Mouse (Mus musculus) heart, embryonic 14.5 days (tissue): ENCODE results near the gene Rnf121. TPM values are rescaled to one million over a fixed set of nuclear protein-coding genes. Genes with fewer than 3 reads are reported as not detected.

ENCODE experiments used
- ATAC-seq: fragments of 200-750 bp; cut with Nextera tagmentation; 2 replicates; pipeline ENCODE4 v1.8.0; 2017; ENCODE audit warnings: low read depth, moderate TSS enrichment; ENCODE audit not compliant: insufficient number of reproducible peaks, insufficient read depth, low FRiP score
- H3K27ac ChIP-seq, 2 experiments: fragments of 200-500 bp in 1 of 2; fragments of 300-500 bp in 1 of 2; sonication (generic) in 1 of 2; replicated peaks in 1 of 2; 2 replicates each; pipeline ENCODE4 v1.5.1; 2012 to 2014; ENCODE audit warnings: low read depth in 2 of 2, low read length in 2 of 2, control low read depth in 1 of 2, mild to moderate bottlenecking in 1 of 2, mixed read lengths in 1 of 2; ENCODE audit not compliant: control insufficient read depth in 1 of 2, insufficient read depth in 1 of 2
- H3K27me3 ChIP-seq: fragments of 300-500 bp; sonication (generic); 2 replicates; pipeline ENCODE4 v1.6.1; 2014; ENCODE audit warnings: mild to moderate bottlenecking, low read length, control low read depth; ENCODE audit not compliant: control insufficient read depth, insufficient read depth
- H3K36me3 ChIP-seq: fragments of 300-500 bp; sonication (generic); 2 replicates; pipeline ENCODE4 v1.6.1; 2014; ENCODE audit warnings: mild to moderate bottlenecking, control low read depth, low read length, mixed read lengths; ENCODE audit not compliant: control insufficient read depth, insufficient read depth
- H3K4me1 ChIP-seq, 2 experiments: fragments of 200-500 bp in 1 of 2; fragments of 300-500 bp in 1 of 2; sonication (generic) in 1 of 2; 2 replicates each; pipeline ENCODE4 v1.6.1; 2012 to 2014; ENCODE audit warnings: low read length in 2 of 2, control low read depth in 1 of 2, mixed read lengths in 1 of 2; ENCODE audit not compliant: control insufficient read depth in 2 of 2, insufficient read depth in 2 of 2
- H3K4me2 ChIP-seq: fragments of 300-500 bp; sonication (generic); 2 replicates; pipeline ENCODE4 v1.6.1; 2014; ENCODE audit warnings: mild to moderate bottlenecking, low read length
- H3K4me3 ChIP-seq, 2 experiments: fragments of 200-500 bp in 1 of 2; fragments of 300-500 bp in 1 of 2; sonication (generic) in 1 of 2; 2 replicates each; pipeline ENCODE4 v1.5.1; 2012 to 2014; ENCODE audit warnings: low read length in 2 of 2, mild to moderate bottlenecking in 2 of 2, control low read depth in 1 of 2, low read depth in 1 of 2, moderate library complexity in 1 of 2; ENCODE audit not compliant: control insufficient read depth in 1 of 2, insufficient read depth in 1 of 2
- H3K9ac ChIP-seq: fragments of 300-500 bp; sonication (generic); 2 replicates; pipeline ENCODE4 v1.6.1; 2014; ENCODE audit warnings: mild to moderate bottlenecking, low read length
- H3K9me3 ChIP-seq: fragments of 300-500 bp; sonication (generic); 2 replicates; pipeline ENCODE4 v1.6.1; 2016; ENCODE audit warnings: low read length, control low read depth; ENCODE audit not compliant: control insufficient read depth
- WGBS: fragments of 180-500 bp; shearing (Covaris S2); extraction: QIAGEN DNeasy Blood & Tissue Kit; methylation state at CpG from one replicate; pipeline ENCODE4 v1.1.7; 2014; 5-methylcytosine and 5-hydroxymethylcytosine counted together
- polyA plus RNA-seq: library from polyadenylated mRNA; unstranded; fragments of >200 nt; fragmentation: Nextera tagmentation; extraction: Ambion mirVana; gene quantifications from 2 replicates; pipeline ENCODE4 v1.2.1, GENCODE M21; 2014

Rnf121 gene
- polyA plus RNA-seq, 1 experiment from 2014 or later, result 16.9 TPM

GRCm38 (mm10) chr7:101999461-102000151, 65.7 kb downstream of the Rnf121 start:
- WGBS, result 94% methylated on average over 15 of the region's 15 CpGs
- Histone ChIP-seq H3K4me3 (no peak overlapping the region), H3K4me2 (no peak overlapping the region), H3K4me1 (no peaks in the 10 kb centered on the region), H3K9ac (no peak overlapping the region), H3K9me3 (no peaks in the 10 kb centered on the region), H3K36me3 (peaks cover 99% of the 10 kb centered on the region), H3K27ac (no peak overlapping the region), H3K27me3 (no peaks in the 10 kb centered on the region)
- no peak for ATAC-seq

DNA sequence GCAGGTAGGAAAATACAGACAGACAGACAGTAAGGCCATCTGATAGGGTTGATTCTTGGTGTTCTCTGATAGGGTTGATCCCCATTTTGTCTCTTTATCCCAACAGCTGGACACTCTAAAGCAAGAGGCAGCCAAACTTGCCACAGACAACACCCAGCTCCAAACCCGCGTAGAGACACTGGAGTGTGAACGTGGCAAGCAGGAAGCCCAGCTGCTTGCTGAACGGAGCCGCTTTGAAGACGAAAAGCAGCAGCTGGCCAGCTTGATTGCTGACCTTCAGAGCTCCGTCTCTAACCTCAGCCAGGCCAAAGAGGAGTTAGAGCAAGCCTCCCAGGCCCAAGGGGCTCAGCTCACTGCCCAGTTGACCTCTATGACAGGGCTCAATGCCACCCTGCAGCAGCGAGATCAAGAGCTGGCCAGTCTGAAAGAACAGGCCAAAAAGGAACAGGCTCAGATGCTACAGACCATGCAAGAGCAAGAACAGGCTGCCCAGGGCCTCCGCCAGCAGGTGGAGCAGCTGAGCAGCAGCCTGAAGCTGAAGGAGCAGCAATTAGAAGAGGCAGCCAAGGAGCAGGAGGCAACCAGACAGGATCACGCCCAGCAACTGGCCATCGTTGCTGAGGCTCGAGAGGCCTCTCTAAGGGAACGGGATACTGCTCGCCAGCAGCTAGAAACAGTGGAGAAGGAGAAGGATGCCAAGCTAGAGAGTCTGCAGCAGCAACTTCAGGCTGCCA, 66.9 kb downstream of the Rnf121 start:
- Histone ChIP-seq H3K27me3 (no peaks in the 10 kb centered on the region), H3K4me1 (no peaks in the 10 kb centered on the region), H3K36me3 (peaks cover 100% of the 10 kb centered on the region), H3K27ac (peak overlapping the region in 1 of 2 experiments; percentile 55; a peak in 2 of 4 replicates), H3K9me3 (no peaks in the 10 kb centered on the region), H3K4me2 (no peak overlapping the region), H3K4me3 (no peak overlapping the region), H3K9ac (no peak overlapping the region)
- ATAC-seq, result no peak
- WGBS, result 50% methylated on average over 14 of the region's 14 CpGs

GRCm38 (mm10) chr7:101994241-101994640, 71.0 kb downstream of the Rnf121 start:
- ATAC-seq, result no peak
- H3K36me3 ChIP-seq, result peaks cover 100% of the 10 kb centered on the region
- WGBS, result 87% methylated on average over 3 of the region's 3 CpGs

GRCm38 (mm10) chr7:101985081-101985480, 80.2 kb downstream of the Rnf121 start:
- ATAC-seq, result no peak
- Histone ChIP-seq H3K27me3 (no peaks in the 10 kb centered on the region), H3K9ac (no peak overlapping the region), H3K4me2 (no peak overlapping the region), H3K4me3 (no peak overlapping the region), H3K9me3 (no peaks in the 10 kb centered on the region), H3K27ac (no peak overlapping the region), H3K4me1 (no peaks in the 10 kb centered on the region), H3K36me3 (peaks cover 82% of the 10 kb centered on the region)
- 91% methylated on average over 3 of the region's 3 CpGs for WGBS

More at GRCm38 (mm10) chr7:101994241-101994640, 71.0 kb downstream of the Rnf121 start:
- H3K4me1 ChIP-seq, result no peaks in the 10 kb centered on the region
- H3K4me2 ChIP-seq, result no peak overlapping the region
- no peaks in the 10 kb centered on the region for H3K27me3 ChIP-seq
- H3K27ac ChIP-seq, result no peak overlapping the region
- no peaks in the 10 kb centered on the region for H3K9me3 ChIP-seq
- no peak overlapping the region for H3K9ac ChIP-seq
- H3K4me3 ChIP-seq, result no peak overlapping the region

DNA sequence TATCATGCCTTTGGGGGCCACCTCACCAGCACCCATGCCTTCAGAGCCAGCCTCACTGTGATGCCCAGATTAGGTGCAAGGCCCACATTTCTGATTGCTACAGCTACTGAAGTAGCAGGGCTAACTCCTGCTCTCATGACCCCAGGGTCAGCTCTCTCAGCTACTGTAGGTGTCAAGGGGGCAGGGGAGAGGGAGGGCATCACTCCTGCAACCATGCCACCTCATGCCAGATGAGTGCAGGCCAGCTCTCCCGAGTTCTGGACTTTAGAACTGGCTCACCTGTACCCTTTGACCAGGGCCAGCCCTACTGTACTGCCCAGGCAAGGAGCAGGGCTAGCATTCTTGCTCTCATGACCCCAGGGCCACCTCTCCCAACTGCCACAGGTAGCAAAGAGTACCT, 82.5 kb downstream of the Rnf121 start:
- Histone ChIP-seq H3K4me1 (no peaks in the 10 kb centered on the region), H3K4me3 (no peak overlapping the region), H3K27ac (no peak overlapping the region), H3K9ac (no peak overlapping the region), H3K4me2 (no peak overlapping the region), H3K9me3 (no peaks in the 10 kb centered on the region), H3K27me3 (no peaks in the 10 kb centered on the region), H3K36me3 (peaks cover 67% of the 10 kb centered on the region)
- 89% methylated on average over 1 of the region's 1 CpGs for WGBS
- ATAC-seq, result peak; percentile 31; the same call in 1 of the 2 replicates

GRCm38 (mm10) chr7:101974505-101974904, 90.8 kb downstream of the Rnf121 start:
- no peaks in the 10 kb centered on the region for H3K9me3 ChIP-seq
- H3K27me3 ChIP-seq, result no peaks in the 10 kb centered on the region
- no peak overlapping the region for H3K4me3 ChIP-seq
- peaks cover 15% of the 10 kb centered on the region for H3K36me3 ChIP-seq
- no peak for ATAC-seq
- no peak overlapping the region for H3K4me2 ChIP-seq
- H3K9ac ChIP-seq, result no peak overlapping the region
- peaks cover 3 to 35% of the 10 kb centered on the region in 2 experiments for H3K4me1 ChIP-seq
- 35% methylated on average over 2 of the region's 2 CpGs for WGBS
- 0 out of 4 replicates have a peak overlapping the region, but pooled peaks of 1 of the 2 experiments have one; percentile 16 for H3K27ac ChIP-seq

DNA sequence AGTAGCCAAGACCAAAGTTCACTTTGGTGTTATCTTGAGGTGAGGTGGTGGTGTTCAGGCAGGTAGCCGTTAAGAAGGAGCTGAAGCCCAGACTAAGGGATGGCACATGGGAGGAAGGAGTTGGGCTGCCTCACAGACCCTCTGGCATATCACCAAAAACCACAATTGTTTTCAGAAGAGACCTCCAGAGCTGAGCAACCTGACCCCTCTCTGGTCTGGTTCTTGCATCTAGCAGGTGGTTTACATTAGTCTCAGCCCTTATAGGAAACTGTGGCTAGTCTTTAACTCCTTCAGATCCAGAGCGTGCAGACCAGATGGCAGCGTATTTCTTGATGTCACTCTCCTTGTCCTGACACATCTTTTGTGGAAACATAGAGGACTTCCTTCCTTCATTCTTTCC, 91.5 kb downstream of the Rnf121 start:
- Histone ChIP-seq H3K9me3 (no peaks in the 10 kb centered on the region), H3K36me3 (peaks cover 12% of the 10 kb centered on the region), H3K4me3 (no peak overlapping the region), H3K4me2 (no peak overlapping the region), H3K4me1 (peaks cover 5 to 43% of the 10 kb centered on the region in 2 experiments), H3K9ac (no peak overlapping the region), H3K27ac (0 out of 4 replicates have a peak overlapping the region, but pooled peaks of 1 of the 2 experiments have one; percentile 16), H3K27me3 (no peaks in the 10 kb centered on the region)
- ATAC-seq, result no peak
- 73% methylated on average over 3 of the region's 3 CpGs for WGBS
